Mouse (Mus musculus) hindbrain, embryonic 10.5 days (tissue): ENCODE results near the gene Kdelr1. TPM values are rescaled to one million over a fixed set of nuclear protein-coding genes. Genes with fewer than 3 reads are reported as not detected.

Experiments used
- DNase-seq: peaks from one replicate; pipeline ENCODE4 v3.0.0-alpha.2; 2017; ENCODE audit warnings: low spot score
- H3K27ac ChIP-seq: fragments of 300-500 bp; sonication (generic); 2 replicates; pipeline ENCODE4 v1.5.1; 2016; ENCODE audit warnings: mild to moderate bottlenecking, moderate library complexity
- H3K27me3 ChIP-seq: fragments of 300-500 bp; sonication (generic); 2 replicates; pipeline ENCODE4 v1.6.1; 2016; ENCODE audit warnings: mild to moderate bottlenecking; ENCODE audit not compliant: poor library complexity, insufficient read depth, severe bottlenecking
- H3K36me3 ChIP-seq: fragments of 300-500 bp; sonication (generic); 2 replicates; pipeline ENCODE4 v1.6.1; 2016; ENCODE audit warnings: mild to moderate bottlenecking, moderate library complexity
- H3K4me1 ChIP-seq: fragments of 300-500 bp; sonication (generic); replicated peaks from 2 replicates; pipeline ENCODE4 v1.6.1; 2016; ENCODE audit warnings: mild to moderate bottlenecking
- H3K4me3 ChIP-seq: fragments of 300-500 bp; sonication (generic); 2 replicates; pipeline ENCODE4 v1.5.1; 2016; ENCODE audit warnings: mild to moderate bottlenecking, moderate library complexity
- H3K9me3 ChIP-seq: fragments of 300-500 bp; sonication (generic); 2 replicates; pipeline ENCODE4 v1.6.1; 2016; ENCODE audit warnings: mild to moderate bottlenecking, moderate library complexity
- WGBS: fragments of 180-500 bp; shearing (Covaris S2); methylation state at CpG from one replicate; pipeline ENCODE4 v1.1.7; 2016; 5-methylcytosine and 5-hydroxymethylcytosine counted together
- polyA plus RNA-seq: library from polyadenylated mRNA; unstranded; fragments of >200 nt; fragmentation: Nextera tagmentation; extraction: Ambion mirVana; gene quantifications from 2 replicates; pipeline ENCODE4 v1.2.1, GENCODE M21; 2016

Kdelr1 gene
- polyA plus RNA-seq = 37.6 and 67.7 TPM in 2 replicates

DNA sequence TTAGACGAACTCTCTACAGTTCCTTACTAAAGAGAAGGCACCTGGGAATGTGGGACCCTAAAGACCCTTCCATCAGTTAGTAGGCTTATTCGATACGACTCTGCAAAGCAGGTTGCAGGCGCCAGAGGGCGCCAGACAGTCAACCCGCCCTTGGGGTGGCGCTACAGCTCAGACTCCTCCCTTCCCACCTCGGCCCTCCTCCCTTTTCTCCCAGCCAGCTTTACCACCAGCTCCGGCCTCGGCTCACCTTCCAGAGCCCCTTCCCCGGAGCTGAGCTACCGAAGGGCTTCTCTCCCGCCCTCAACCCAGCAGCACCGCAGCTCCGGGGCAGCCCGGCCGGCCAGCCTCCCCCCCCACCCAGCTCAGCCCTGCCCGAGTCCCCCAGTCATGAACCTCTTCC lies at the start of gene Kdelr1:
Gene Kdelr1, plus strand, starts transcription at position 149 of the 400 bp plus-strand sequence.
- Histone ChIP-seq H3K36me3 (peaks cover 38% of the 10 kb centered on the region), H3K27me3 (peaks cover 48% of the 10 kb centered on the region), H3K4me1 (peaks cover 54% of the 10 kb centered on the region), H3K9me3 (no peaks in the 10 kb centered on the region), H3K4me3 (peak within 1 kb of the TSS; percentile 76), H3K27ac (peak within 1 kb of the TSS; percentile 92)
- DNase-seq = peak; percentile 90
- WGBS = under 1% methylated on average over 18 of the region's 18 CpGs

GRCm38 (mm10) chr7:45824598-45824997 lies 48.0 kb upstream of the Kdelr1 start, which contains the start of gene Kcnj14:
Gene Kcnj14, minus strand, starts transcription at chr7:45824782.
- Histone ChIP-seq H3K4me3 (no peak within 1 kb of the TSS), H3K27ac (no peak within 1 kb of the TSS), H3K27me3 (peaks cover 23% of the 10 kb centered on the region), H3K9me3 (no peaks in the 10 kb centered on the region), H3K36me3 (peaks cover 79% of the 10 kb centered on the region), H3K4me1 (peaks cover 11% of the 10 kb centered on the region)
- 75% methylated on average over 7 of the region's 7 CpGs for WGBS
- no peak for DNase-seq

- Histone ChIP-seq H3K4me3 (no peak overlapping the region), H3K4me1 (peaks cover 18% of the 10 kb centered on the region), H3K9me3 (no peaks in the 10 kb centered on the region), H3K36me3 (peaks cover 80% of the 10 kb centered on the region), H3K27ac (no peak overlapping the region), H3K27me3 (peaks cover 12% of the 10 kb centered on the region)
- 94% methylated on average over 7 of the region's 7 CpGs for WGBS
- no peak for DNase-seq
Observed at GRCm38 (mm10) chr7:45826631-45827030, 45.9 kb upstream of the Kdelr1 start.

GRCm38 (mm10) chr7:45830427-45831127 lies 42.0 kb upstream of the Kdelr1 start, which contains the start of gene Grwd1:
Gene Grwd1, minus strand, starts transcription at chr7:45830944.
- Histone ChIP-seq H3K27ac (peak within 1 kb of the TSS; percentile 90), H3K27me3 (peaks cover 47% of the 10 kb centered on the region), H3K36me3 (peaks cover 42% of the 10 kb centered on the region), H3K4me1 (peaks cover 39% of the 10 kb centered on the region), H3K4me3 (peak within 1 kb of the TSS; percentile 98), H3K9me3 (no peaks in the 10 kb centered on the region)
- WGBS = under 1% methylated on average over 35 of the region's 35 CpGs
- DNase-seq = peak; percentile 90

- Histone ChIP-seq H3K4me3 (peak overlapping the region; percentile 98), H3K9me3 (no peaks in the 10 kb centered on the region), H3K27ac (peak overlapping the region; percentile 90), H3K36me3 (peaks cover 37% of the 10 kb centered on the region), H3K4me1 (peaks cover 39% of the 10 kb centered on the region), H3K27me3 (peaks cover 52% of the 10 kb centered on the region)
- DNase-seq = no peak
- 22% methylated on average over 5 of the region's 5 CpGs for WGBS
Observed at GRCm38 (mm10) chr7:45831128-45831525, 41.4 kb upstream of the Kdelr1 start.

DNA sequence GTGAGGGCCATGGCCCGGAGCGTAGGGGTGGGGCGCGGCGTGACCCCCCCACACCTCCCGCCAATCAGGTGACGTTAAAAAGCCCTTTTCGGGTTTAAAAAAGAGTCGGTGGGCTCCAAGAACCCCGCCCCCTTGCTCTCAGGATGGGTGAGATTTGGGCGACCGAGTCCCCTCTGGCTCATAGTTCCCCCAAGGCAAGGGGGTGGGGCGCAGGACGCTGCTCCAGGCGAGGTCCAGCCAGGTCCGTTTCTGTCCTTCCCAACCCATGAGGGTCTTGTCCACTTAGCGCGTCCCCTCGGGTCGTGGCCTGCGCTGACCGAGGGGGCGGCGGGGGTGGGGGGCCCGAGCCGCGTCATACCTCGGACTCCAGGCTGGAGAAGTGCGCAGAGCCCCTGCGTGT lies 40.1 kb upstream of the Kdelr1 start:
- peaks cover 63% of the 10 kb centered on the region for H3K27me3 ChIP-seq
- H3K9me3 ChIP-seq = 0 out of 2 replicates have a peak, but pooled peaks cover 2% of the 10 kb centered on the region
- H3K4me3 ChIP-seq = peak overlapping the region; percentile 41
- 10% methylated on average over 30 of the region's 30 CpGs for WGBS
- H3K4me1 ChIP-seq = peaks cover 39% of the 10 kb centered on the region
- H3K36me3 ChIP-seq = peaks cover 24% of the 10 kb centered on the region
- H3K27ac ChIP-seq = no peak overlapping the region
- no peak for DNase-seq

DNA sequence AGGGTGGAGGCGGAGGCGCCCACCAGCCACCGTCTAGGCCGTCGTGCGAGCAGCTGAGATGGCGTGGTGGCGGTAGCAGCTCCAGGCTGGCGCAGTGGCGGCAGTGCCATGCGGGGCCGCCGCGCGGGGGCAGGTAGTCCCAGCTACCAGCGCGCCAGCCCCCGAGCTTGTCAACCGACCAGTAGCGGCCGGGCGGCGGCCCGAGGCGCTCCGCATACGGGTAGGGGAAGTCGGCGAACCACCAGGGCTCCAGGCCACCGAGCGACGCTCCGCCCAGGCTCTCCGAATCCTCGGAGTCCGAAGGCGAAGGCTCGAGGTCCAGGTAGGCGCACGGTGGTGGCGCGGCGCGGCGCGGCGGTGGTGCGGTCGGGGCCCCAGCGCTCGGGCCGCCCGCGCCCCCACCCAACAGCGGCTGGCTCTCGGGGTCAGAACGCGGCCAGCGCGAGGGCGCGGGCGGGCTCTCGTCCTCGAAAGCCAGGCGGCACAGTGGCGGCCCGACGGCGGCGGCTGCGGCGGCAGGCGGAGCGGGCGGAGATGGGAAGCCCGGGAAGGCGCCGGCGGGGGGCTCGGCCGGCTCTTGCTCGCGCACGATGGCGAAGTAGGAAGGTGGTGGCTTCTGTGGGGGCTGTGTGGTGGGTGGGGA lies 39.3 kb upstream of the Kdelr1 start:
- Histone ChIP-seq H3K27me3 (peaks cover 69% of the 10 kb centered on the region), H3K36me3 (peaks cover 16% of the 10 kb centered on the region), H3K4me1 (peaks cover 39% of the 10 kb centered on the region), H3K4me3 (peak overlapping the region; percentile 41), H3K9me3 (0 out of 2 replicates have a peak, but pooled peaks cover 2% of the 10 kb centered on the region), H3K27ac (peak overlapping the region; percentile 6; the same call in 1 of the 2 replicates)
- 3% methylated on average over 86 of the region's 86 CpGs for WGBS
- DNase-seq = no peak

- no peak for DNase-seq
- Histone ChIP-seq H3K36me3 (peaks cover 9% of the 10 kb centered on the region), H3K27me3 (peaks cover 69% of the 10 kb centered on the region), H3K27ac (0 out of 2 replicates have a peak overlapping the region, but pooled peaks have one; percentile 6), H3K4me3 (peak overlapping the region; percentile 41), H3K4me1 (peaks cover 39% of the 10 kb centered on the region), H3K9me3 (0 out of 2 replicates have a peak, but pooled peaks cover 2% of the 10 kb centered on the region)
- WGBS = 3% methylated on average over 31 of the region's 31 CpGs
Observed at GRCm38 (mm10) chr7:45833924-45834323, 38.6 kb upstream of the Kdelr1 start.

DNA sequence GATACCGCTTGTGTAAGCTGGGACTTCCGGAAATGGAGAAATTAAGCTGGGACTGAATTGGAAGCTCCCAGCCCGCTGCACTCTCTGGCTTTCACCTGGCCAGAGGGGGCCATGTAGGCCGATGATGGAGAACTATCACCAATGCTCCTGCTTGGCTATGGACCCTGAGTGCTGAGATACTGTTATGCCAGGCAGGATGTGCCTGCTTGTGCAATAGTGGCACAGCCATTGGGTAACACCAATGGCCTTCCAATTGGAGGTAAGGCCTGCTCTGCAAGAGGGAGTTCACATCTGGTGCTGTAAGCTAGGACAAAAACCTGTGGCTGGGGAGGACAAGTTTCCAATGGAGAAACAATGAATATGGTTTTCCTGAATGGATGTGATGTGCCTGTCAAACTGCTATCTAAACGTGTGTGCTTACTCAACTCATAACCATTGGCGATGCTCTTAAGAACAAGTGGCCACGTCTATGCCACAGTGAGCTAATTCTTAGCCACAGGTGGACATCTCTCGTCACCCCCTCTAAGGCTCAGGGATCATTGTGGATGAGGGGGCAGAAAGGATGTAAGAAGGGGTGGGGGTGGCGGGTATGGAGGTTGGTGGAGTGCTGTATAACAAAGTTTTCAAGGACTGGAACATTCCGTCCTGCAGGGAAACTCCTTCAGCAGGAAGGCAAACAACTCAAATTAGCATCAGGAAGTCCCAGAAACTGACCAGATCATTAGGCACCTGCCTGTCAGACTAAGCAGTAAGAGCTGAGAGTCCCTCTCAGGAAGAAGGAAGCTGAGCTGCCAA lies 29.4 kb upstream of the Kdelr1 start:
- WGBS = 86% methylated on average over 10 of the region's 10 CpGs
- H3K9me3 ChIP-seq = no peaks in the 10 kb centered on the region
- no peaks in the 10 kb centered on the region for H3K36me3 ChIP-seq
- DNase-seq = no peak
- H3K4me1 ChIP-seq = 0 out of 2 replicates have a peak, but pooled peaks cover 2% of the 10 kb centered on the region
- no peak overlapping the region for H3K27ac ChIP-seq
- H3K4me3 ChIP-seq = no peak overlapping the region
- H3K27me3 ChIP-seq = peaks cover 19% of the 10 kb centered on the region

DNA sequence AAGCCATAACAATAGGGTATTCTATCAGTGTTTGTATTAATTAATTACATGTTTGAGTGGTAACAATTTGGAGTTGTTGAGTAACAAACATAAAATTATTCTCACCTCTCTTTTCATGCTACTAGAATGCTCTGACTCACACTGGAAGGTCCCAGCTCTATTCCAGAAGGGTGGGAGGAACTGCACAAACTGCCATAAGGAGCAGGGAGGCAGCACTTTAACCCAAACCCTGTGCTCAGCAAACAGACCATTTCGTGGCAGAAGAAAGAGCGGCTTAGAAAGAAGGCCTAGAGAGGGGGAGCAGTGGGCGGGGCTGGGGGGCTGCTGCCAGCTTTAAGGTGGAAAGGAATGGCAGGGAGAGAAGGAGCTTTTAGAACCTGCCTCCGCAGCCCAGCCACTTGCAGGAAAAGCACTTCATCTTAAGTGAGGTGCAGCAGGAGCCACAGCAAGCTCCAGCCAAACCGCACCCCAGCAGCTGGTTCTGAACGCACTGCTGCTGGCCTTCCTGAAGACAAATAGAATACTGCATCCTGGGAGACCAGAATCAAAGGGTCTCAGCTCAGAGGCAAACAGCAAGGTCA lies 24.0 kb upstream of the Kdelr1 start:
- DNase-seq = no peak
- no peak overlapping the region for H3K4me3 ChIP-seq

GRCm38 (mm10) chr7:45850661-45851060 lies 21.9 kb upstream of the Kdelr1 start:
- Histone ChIP-seq H3K4me1 (peaks cover 9% of the 10 kb centered on the region; the same call in 1 of the 2 replicates), H3K27ac (no peak overlapping the region), H3K27me3 (peaks cover 45% of the 10 kb centered on the region), H3K9me3 (no peaks in the 10 kb centered on the region), H3K36me3 (no peaks in the 10 kb centered on the region), H3K4me3 (no peak overlapping the region)
- no peak for DNase-seq
- 73% methylated on average over 3 of the region's 3 CpGs for WGBS

More for the DNA sequence above, 24.0 kb upstream of the Kdelr1 start:
- H3K27ac ChIP-seq = no peak overlapping the region
- H3K27me3 ChIP-seq = peaks cover 31% of the 10 kb centered on the region; the same call in 1 of the 2 replicates
- no peaks in the 10 kb centered on the region for H3K9me3 ChIP-seq
- 15% methylated on average over 6 of the region's 6 CpGs for WGBS
- H3K4me1 ChIP-seq = peaks cover 9% of the 10 kb centered on the region; the same call in 1 of the 2 replicates
- H3K36me3 ChIP-seq = no peaks in the 10 kb centered on the region

DNA sequence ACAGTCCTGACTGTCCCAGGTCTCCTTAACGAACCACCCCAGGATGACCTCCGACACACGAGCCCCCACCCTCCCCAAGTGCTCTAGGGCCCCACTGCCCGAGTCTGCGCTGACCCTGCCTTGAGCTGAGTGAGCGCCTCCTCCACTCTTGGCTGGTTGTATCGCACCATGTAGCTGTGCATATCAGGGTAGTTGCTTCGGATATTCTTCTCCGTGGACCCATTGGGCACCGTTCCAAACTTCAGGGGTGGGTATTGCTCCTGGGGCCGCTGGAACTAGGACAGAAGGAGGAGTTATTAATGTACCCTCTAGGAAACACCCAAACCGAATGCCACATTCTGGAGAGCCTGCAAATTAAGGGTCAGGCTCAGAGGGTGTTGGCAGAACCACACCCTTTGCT lies 19.5 kb upstream of the Kdelr1 start:
- H3K4me1 ChIP-seq = peaks cover 25% of the 10 kb centered on the region
- no peaks in the 10 kb centered on the region for H3K9me3 ChIP-seq
- no peak overlapping the region for H3K4me3 ChIP-seq
- DNase-seq = no peak
- no peak overlapping the region for H3K27ac ChIP-seq
- WGBS = 83% methylated on average over 12 of the region's 12 CpGs
- no peaks in the 10 kb centered on the region for H3K36me3 ChIP-seq
- H3K27me3 ChIP-seq = peaks cover 63% of the 10 kb centered on the region
